Mouse (Mus musculus): ENCODE results near the gene Mcoln2. TPM values are rescaled to one million over a fixed set of nuclear protein-coding genes. Genes with fewer than 3 reads are reported as not detected.

Gene Mcoln2
- polyA plus RNA-seq, 1 experiment from 2014 or later: 0.35 TPM

DNA sequence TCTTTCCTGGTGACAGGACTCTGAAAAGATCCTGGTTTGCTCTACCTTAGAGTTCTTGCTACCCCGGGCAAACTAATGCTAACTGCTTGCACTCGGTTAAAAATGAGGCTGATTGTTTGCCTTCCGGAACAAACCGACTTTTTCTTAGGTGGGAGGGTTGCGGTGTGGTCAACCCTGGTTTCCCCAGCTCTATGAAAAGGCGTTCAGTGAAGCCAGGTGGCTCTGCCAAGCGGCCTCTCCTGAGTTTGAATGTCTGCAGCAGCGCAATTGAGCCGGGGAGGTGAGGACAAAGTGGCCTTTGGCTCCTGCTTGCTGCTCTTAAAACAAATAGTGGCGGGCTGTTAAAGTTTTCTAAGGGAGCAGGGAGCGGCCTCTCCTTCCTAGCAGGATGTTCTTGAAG is 927 bp downstream of the Mcoln2 start:
- WGBS: 28% methylated on average over 11 of the region's 11 CpGs
- peaks cover 34% of the 10 kb centered on the region for H3K27me3 ChIP-seq

DNA sequence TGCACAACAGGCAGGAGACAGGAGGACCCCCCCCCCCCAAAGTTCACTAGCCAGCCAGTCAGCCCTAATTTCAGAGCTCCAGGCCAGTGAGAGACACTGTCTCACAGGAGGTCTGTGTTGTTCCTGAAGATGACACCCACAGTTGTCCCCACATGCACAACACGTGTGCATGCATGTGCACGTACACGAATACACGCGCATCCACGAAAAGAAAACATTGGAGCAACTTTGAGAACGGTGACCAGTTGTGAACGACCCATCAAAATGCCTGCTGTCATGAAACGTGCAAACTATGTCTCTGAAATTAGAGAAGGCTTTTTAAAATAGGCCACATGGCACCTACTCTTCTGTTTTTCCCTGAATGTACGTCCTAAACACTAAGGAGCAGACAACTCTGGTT is 1.7 kb downstream of the Mcoln2 start:
- no peak for ATAC-seq (ENCODE audit: low FRiP score)
- Histone ChIP-seq H3K9ac (no peak overlapping the region), H3K27me3 (peaks cover 36% of the 10 kb centered on the region), H3K4me1 (peaks cover 18% of the 10 kb centered on the region), H3K36me3 (no peaks in the 10 kb centered on the region), H3K4me3 (no peak overlapping the region), H3K4me2 (replicated peaks) (no peak overlapping the region), H3K27ac (no peak overlapping the region), H3K9me3 (replicated peaks) (no peaks in the 10 kb centered on the region)
- WGBS: 93% methylated on average over 10 of the region's 10 CpGs

More for the DNA sequence above, 927 bp downstream of the Mcoln2 start:
- Histone ChIP-seq H3K4me1 (peaks cover 18% of the 10 kb centered on the region), H3K9ac (no peak overlapping the region), H3K36me3 (no peaks in the 10 kb centered on the region), H3K9me3 (replicated peaks) (no peaks in the 10 kb centered on the region), H3K4me3 (peak overlapping the region; percentile 38), H3K27ac (no peak overlapping the region), H3K4me2 (replicated peaks) (peak overlapping the region; percentile 90)
- ATAC-seq (ENCODE audit: low FRiP score): no peak

DNA sequence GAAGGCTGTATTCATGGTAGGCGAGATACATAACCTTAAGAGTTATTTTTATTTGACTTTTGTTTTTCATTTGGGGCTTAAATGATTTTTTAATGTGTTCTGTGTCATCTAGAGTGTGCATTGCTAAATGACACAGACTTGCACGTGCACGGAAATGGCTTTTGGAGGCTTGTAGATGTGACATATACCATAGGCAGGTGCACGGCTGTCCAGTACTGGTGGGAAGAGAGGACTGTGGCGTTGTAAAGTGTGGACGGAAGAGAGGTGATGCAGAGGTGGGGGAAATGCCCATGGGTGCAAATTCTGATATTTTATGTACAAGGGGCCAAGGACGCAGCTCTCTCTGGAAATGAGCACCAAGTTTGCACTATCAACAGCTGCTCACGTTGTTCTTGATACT is 2.1 kb downstream of the Mcoln2 start:
- WGBS: 92% methylated on average over 8 of the region's 8 CpGs
- Histone ChIP-seq H3K9ac (no peak overlapping the region), H3K4me2 (replicated peaks) (no peak overlapping the region), H3K4me1 (peaks cover 18% of the 10 kb centered on the region), H3K36me3 (no peaks in the 10 kb centered on the region), H3K9me3 (replicated peaks) (no peaks in the 10 kb centered on the region), H3K4me3 (no peak overlapping the region), H3K27ac (no peak overlapping the region), H3K27me3 (peaks cover 39% of the 10 kb centered on the region)
- ATAC-seq (ENCODE audit: low FRiP score): no peak

DNA sequence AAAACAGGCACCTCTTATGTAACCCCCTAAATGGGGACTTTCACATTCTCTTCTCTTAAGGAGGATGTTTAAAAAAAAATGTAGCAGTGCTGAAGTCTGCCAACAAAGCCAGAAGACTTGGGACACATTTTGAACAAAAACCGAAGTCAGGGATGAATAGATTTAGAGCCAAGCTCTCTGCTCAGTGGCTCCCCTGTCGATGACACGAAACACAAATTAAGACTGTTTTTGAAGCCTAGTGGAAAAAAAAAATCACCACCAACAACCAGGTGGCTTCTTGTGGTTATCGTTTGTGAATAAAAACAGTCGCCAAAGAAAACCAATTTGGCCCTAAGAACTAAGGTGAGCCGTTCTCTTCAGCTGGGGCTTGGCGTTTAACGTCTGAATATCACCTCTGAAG is 2.7 kb downstream of the Mcoln2 start:
- H3K4me3 ChIP-seq: no peak overlapping the region
- H3K9me3 ChIP-seq (replicated peaks): no peaks in the 10 kb centered on the region
- WGBS: 89% methylated on average over 8 of the region's 8 CpGs
- no peak for ATAC-seq (ENCODE audit: low FRiP score)
- no peak overlapping the region for H3K9ac ChIP-seq
- H3K4me2 ChIP-seq (replicated peaks): no peak overlapping the region
- H3K27ac ChIP-seq: no peak overlapping the region
- H3K36me3 ChIP-seq: no peaks in the 10 kb centered on the region
- H3K4me1 ChIP-seq: peaks cover 18% of the 10 kb centered on the region
- peaks cover 39% of the 10 kb centered on the region for H3K27me3 ChIP-seq

DNA sequence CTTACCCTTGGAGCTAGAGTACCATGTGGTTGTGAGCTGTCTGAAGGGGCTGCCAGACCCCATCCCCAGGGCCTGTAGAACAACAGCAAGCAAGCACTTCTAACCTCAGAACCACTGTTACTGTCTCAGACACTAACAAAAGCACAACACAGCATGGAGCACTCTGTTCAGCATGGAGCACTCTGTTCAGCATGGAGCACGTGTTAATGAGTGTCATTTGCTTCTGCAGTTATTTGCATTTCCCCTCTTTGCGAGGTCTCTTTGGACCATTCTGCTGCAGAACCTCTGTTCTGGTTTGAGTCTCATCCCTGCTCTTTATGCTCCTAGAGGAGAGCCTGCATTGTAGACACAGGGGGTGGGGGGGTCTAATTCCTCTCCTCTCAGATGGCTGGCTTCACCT is 3.3 kb downstream of the Mcoln2 start:
- Histone ChIP-seq H3K9me3 (replicated peaks) (no peaks in the 10 kb centered on the region), H3K9ac (no peak overlapping the region), H3K27ac (no peak overlapping the region), H3K4me1 (peaks cover 18% of the 10 kb centered on the region), H3K27me3 (peaks cover 39% of the 10 kb centered on the region), H3K4me3 (no peak overlapping the region), H3K36me3 (no peaks in the 10 kb centered on the region), H3K4me2 (replicated peaks) (no peak overlapping the region)
- 69% methylated on average over 2 of the region's 2 CpGs for WGBS
- ATAC-seq (ENCODE audit: low FRiP score): no peak

DNA sequence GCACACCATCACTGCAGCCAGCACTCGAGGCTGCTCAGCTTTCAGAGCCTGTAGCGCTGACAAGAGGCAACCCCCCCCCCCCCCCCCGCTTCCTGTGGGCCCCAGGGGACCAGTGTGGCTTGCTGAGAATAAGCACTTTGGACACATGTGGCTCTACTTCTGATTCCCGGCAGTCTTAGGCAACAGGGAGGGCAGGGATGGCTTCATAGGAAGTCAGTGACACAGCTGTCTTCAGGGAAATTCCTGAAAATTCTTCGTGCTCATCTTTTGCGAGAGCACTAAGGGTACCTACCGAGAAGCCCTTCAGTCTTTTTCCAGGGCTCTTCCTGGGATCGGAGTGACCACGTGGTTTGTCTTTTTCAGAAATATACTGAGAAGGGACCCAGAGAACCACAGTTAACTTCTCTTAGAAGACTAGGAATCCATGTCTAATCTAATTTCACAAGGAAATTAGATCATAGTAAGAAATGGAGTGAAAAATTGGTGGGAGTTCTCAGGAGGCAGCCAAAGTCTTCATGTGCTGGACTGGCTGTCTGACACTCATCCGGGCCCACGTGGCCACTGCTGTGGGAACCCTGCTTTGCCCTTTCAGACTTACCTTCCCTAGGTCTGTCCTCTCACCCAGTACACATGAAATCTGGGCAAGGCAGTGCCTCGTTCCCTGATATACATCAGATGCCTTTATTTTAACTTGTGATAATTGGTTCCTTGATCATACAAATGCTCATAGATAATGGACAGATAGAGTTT is 4.4 kb downstream of the Mcoln2 start:
- Histone ChIP-seq H3K36me3 (no peaks in the 10 kb centered on the region), H3K27ac (no peak overlapping the region), H3K9ac (no peak overlapping the region), H3K4me1 (peaks cover 18% of the 10 kb centered on the region), H3K27me3 (peaks cover 35% of the 10 kb centered on the region), H3K4me2 (replicated peaks) (0 out of 2 replicates have a peak overlapping the region, but pooled peaks have one; percentile 17), H3K4me3 (no peak overlapping the region), H3K9me3 (replicated peaks) (no peaks in the 10 kb centered on the region)
- WGBS: 25% methylated on average over 12 of the region's 12 CpGs
- ATAC-seq (ENCODE audit: low FRiP score): peak; percentile 52; the same call in 1 of the 2 replicates

DNA sequence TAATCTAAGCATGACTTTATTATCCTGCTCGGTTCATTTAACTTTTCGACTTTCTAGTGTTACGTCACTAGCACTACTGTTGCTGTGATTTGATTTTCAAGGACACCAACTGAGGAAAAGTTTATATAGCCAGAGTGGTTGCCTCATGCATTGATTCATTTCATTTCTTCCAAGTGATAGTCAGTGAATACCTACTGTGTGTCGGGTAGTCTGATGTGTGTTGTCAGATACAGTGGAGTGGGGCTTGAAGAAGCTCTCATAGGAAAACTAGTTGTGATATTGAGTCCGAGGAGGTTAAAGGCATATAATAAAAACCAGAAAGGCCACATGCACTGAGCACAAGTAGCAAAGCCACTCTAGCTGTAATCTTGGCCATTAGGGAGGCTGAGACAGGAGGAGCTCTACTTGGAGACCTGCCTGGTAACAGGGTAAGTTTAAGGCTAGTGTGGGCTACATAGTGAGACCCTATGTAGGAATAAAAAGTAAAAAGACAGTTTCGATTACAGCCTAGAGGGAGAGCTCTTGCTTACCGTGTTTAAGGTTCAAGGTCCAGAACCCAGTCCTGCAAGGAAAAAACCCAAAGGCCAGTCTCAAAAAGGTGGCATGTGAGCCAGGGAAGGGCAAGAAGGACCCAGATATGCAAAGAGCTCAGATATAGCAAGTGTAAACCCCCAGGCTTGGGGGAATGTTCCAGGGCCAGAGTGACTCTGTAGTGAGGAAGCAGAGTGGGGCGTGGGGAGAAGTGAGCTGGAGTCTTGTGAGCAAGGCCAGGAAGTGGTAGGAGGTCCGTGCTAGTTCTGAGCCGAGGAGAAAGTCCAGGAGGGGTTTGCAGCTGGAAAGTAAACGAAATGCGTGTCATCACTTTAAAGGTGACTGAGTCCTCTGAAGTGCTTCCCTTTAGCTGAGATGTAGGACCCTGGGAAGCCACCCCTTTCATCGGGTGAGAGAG is 6.3 kb downstream of the Mcoln2 start:
- no peaks in the 10 kb centered on the region for H3K9me3 ChIP-seq (replicated peaks)
- 81% methylated on average over 13 of the region's 13 CpGs for WGBS
- no peaks in the 10 kb centered on the region for H3K36me3 ChIP-seq
- no peak overlapping the region for H3K27ac ChIP-seq
- H3K4me2 ChIP-seq (replicated peaks): no peak overlapping the region
- H3K9ac ChIP-seq: no peak overlapping the region
- H3K4me1 ChIP-seq: peaks cover 5% of the 10 kb centered on the region
- peaks cover 16% of the 10 kb centered on the region for H3K27me3 ChIP-seq
- no peak overlapping the region for H3K4me3 ChIP-seq
- ATAC-seq (ENCODE audit: low FRiP score): no peak

DNA sequence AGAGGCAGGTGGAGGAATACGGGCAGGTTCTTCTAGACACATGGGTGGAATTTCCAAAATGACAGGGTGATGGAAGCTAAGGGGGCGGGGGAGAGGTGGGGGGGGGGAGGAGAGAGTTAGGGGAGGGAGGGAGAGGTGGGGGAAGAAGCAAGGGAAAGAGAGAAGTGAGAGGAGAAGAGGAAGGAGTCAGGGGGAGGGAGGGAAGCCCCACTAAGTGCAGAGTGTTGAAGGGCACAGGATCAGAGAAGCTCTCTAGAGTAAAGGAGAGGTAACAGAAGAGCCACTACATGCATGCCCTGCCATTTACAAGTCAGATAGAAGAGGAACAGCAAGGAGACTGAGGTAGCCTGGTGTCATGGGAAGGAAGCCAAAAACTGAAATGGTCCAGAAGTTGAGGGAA is 7.2 kb downstream of the Mcoln2 start:
- Histone ChIP-seq H3K9ac (no peak overlapping the region), H3K4me1 (peaks cover 5% of the 10 kb centered on the region), H3K27me3 (peaks cover 8% of the 10 kb centered on the region), H3K9me3 (replicated peaks) (no peaks in the 10 kb centered on the region), H3K4me2 (replicated peaks) (no peak overlapping the region), H3K27ac (no peak overlapping the region), H3K36me3 (no peaks in the 10 kb centered on the region), H3K4me3 (no peak overlapping the region)
- 88% methylated on average over 2 of the region's 2 CpGs for WGBS
- ATAC-seq (ENCODE audit: low FRiP score): no peak

DNA sequence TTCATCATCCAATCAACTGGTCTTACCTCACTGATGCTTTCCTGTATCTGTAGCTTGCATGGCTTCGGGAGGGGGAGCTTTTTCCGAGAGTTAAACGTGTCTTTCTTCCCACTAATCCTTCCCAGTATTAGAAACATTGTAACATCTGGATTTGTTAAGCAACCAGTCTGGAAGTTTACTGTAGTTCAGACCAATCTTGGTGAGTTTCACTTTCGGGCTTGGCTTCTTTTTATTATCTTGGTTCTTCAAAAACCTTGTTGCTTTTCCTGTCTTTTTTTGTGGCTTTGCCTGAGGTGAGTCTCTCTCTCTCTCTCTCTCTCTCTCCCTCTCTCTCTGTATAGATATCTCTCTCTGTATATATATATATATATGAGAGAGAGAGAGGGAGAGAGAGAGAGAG is 8.4 kb downstream of the Mcoln2 start:
- H3K27me3 ChIP-seq: 0 out of 2 replicates have a peak, but pooled peaks cover 5% of the 10 kb centered on the region
- WGBS: 74% methylated on average over 4 of the region's 4 CpGs
- H3K9ac ChIP-seq: no peak overlapping the region
- H3K27ac ChIP-seq: no peak overlapping the region
- H3K36me3 ChIP-seq: no peaks in the 10 kb centered on the region
- H3K4me2 ChIP-seq (replicated peaks): no peak overlapping the region
- no peak overlapping the region for H3K4me3 ChIP-seq
- no peak for ATAC-seq (ENCODE audit: low FRiP score)
- no peaks in the 10 kb centered on the region for H3K9me3 ChIP-seq (replicated peaks)
- H3K4me1 ChIP-seq: peaks cover 5% of the 10 kb centered on the region

DNA sequence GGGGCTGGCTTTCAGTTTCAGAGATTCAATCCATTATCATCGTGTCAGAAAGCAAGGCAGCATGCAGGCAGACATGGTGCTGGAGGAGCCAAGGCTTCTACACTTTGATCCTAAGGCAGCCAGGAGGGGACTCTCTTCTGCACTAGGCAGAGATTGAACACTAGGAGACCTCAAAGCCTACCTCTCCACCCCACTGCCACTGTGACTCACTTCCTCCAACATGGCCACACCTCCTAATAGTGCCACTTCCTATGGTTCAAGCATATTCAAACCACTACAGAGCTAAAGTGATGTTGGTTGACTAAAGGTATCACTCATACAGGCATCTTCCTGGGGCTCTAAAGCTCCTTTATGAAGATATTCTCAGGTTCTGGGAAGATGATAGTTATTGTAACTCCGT is 9.7 kb downstream of the Mcoln2 start:
- Histone ChIP-seq H3K9me3 (replicated peaks) (no peaks in the 10 kb centered on the region), H3K27me3 (0 out of 2 replicates have a peak, but pooled peaks cover 5% of the 10 kb centered on the region), H3K4me1 (no peaks in the 10 kb centered on the region), H3K27ac (no peak overlapping the region), H3K4me2 (replicated peaks) (no peak overlapping the region), H3K36me3 (no peaks in the 10 kb centered on the region), H3K9ac (no peak overlapping the region), H3K4me3 (no peak overlapping the region)
- ATAC-seq (ENCODE audit: low FRiP score): no peak
- WGBS: 92% methylated on average over 2 of the region's 2 CpGs

DNA sequence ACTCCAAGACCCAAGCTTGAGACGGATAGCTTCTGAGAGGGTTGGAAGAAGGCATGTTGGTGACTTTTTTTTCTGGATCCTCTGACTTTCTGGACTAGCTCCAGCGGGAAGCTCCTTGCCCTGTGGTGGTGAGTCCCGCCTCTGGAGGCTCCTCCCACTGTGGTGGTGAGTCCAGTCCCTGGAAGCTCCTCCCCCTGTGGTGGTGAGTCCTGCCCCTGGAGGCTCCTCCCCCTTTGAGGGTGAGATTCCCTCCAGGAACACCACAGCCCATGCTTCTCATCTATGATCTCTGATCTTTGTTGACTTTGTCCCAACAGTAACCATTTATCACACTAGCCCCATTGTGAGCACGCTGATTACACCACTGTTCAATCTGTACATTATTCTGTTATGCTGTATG is 12.6 kb downstream of the Mcoln2 start:
- Histone ChIP-seq H3K9ac (no peak overlapping the region), H3K4me2 (replicated peaks) (no peak overlapping the region), H3K9me3 (replicated peaks) (no peaks in the 10 kb centered on the region), H3K4me3 (no peak overlapping the region), H3K27ac (no peak overlapping the region), H3K4me1 (no peaks in the 10 kb centered on the region), H3K36me3 (no peaks in the 10 kb centered on the region), H3K27me3 (no peaks in the 10 kb centered on the region)
- 78% methylated on average over 4 of the region's 4 CpGs for WGBS
- no peak for ATAC-seq (ENCODE audit: low FRiP score)

DNA sequence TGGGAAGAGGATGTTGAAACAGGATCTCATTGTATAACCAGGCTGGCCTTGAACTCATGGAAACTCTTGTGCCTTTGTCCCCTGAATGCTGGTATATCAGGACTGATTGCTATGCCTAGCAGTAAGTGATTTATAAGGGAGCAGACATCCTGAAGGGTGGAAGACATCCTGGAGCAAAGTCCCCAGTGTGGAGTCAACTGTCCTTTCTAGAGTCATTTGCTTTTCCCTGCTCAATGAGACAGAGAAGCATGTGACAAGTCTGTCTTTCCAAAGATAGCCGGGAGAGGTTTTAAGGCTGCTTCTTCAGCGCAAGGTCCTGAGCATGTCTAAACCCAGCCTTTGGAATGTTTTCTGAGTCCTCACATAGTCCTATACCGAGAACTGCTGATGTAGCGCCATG is 19.7 kb downstream of the Mcoln2 start:
- Histone ChIP-seq H3K4me1 (no peaks in the 10 kb centered on the region), H3K4me3 (no peak overlapping the region), H3K27me3 (no peaks in the 10 kb centered on the region), H3K36me3 (no peaks in the 10 kb centered on the region), H3K4me2 (replicated peaks) (no peak overlapping the region), H3K27ac (no peak overlapping the region), H3K9me3 (replicated peaks) (no peaks in the 10 kb centered on the region), H3K9ac (no peak overlapping the region)
- WGBS: 89% methylated on average over 4 of the region's 4 CpGs
- no peak for ATAC-seq (ENCODE audit: low FRiP score)

All from hindbrain, embryonic 12.5 days (tissue).